Mouse (Mus musculus) myocyte (in vitro differentiated cells): ENCODE data around the gene Smpdl3b.

Experiments used
- CEBPB ChIP-seq: IDR thresholded peaks from 2 replicates; pipeline ENCODE4 v1.6.1; 2011; ENCODE audit warnings: mild to moderate bottlenecking, moderate library complexity; ENCODE audit not compliant: poor library complexity, insufficient read depth, severe bottlenecking
- E2F4 ChIP-seq: IDR thresholded peaks from one replicate; pipeline ENCODE4 v1.6.1; 2011; ENCODE audit warnings: mild to moderate bottlenecking, control low read depth, moderate library complexity; ENCODE audit not compliant: insufficient read depth
- MAX ChIP-seq: IDR thresholded peaks from one replicate; pipeline ENCODE4 v1.6.1; 2011; ENCODE audit warnings: low read depth, mild to moderate bottlenecking, control low read depth
- MYOD1 ChIP-seq, 3 experiments: IDR thresholded peaks; one replicate each; pipeline ENCODE4 v1.6.1; 2011; ENCODE audit warnings: control low read depth in 2 of 3, low read depth in 2 of 3, mild to moderate bottlenecking in 2 of 3, moderate library complexity in 1 of 3; ENCODE audit not compliant: insufficient read length in 2 of 3, control insufficient read depth in 1 of 3
- MYOG ChIP-seq, 3 experiments: IDR thresholded peaks; one replicate each; pipeline ENCODE4 v1.6.1; 2011; ENCODE audit warnings: control low read depth in 2 of 3, low read depth in 2 of 3, mild to moderate bottlenecking in 2 of 3; ENCODE audit not compliant: insufficient read length in 2 of 3, control insufficient read depth in 1 of 3, insufficient read depth in 1 of 3
- POLR2A ChIP-seq: IDR thresholded peaks from one replicate; pipeline ENCODE4 v1.6.1; 2011; ENCODE audit warnings: low read depth, mild to moderate bottlenecking, control low read depth, moderate library complexity; ENCODE audit not compliant: insufficient read length
- POLR2AphosphoS2 ChIP-seq: IDR thresholded peaks from one replicate; pipeline ENCODE4 v1.6.1; 2011; ENCODE audit warnings: low read depth, control low read depth; ENCODE audit not compliant: insufficient read length
- REST ChIP-seq: IDR thresholded peaks from one replicate; pipeline ENCODE4 v1.6.1; 2011; ENCODE audit warnings: mild to moderate bottlenecking, control low read depth, moderate library complexity; ENCODE audit not compliant: insufficient read depth, insufficient read length
- TCF12 ChIP-seq: IDR thresholded peaks from one replicate; pipeline ENCODE4 v1.6.1; 2011; ENCODE audit warnings: mild to moderate bottlenecking, control low read depth; ENCODE audit not compliant: poor library complexity, insufficient read depth, severe bottlenecking
- TCF3 ChIP-seq: IDR thresholded peaks from one replicate; pipeline ENCODE4 v1.6.1; 2011; ENCODE audit warnings: low read depth, control low read depth; ENCODE audit not compliant: insufficient read length
- USF1 ChIP-seq: IDR thresholded peaks from one replicate; pipeline ENCODE4 v1.6.1; 2011; ENCODE audit warnings: low read depth, mild to moderate bottlenecking, control low read depth, moderate library complexity

DNA sequence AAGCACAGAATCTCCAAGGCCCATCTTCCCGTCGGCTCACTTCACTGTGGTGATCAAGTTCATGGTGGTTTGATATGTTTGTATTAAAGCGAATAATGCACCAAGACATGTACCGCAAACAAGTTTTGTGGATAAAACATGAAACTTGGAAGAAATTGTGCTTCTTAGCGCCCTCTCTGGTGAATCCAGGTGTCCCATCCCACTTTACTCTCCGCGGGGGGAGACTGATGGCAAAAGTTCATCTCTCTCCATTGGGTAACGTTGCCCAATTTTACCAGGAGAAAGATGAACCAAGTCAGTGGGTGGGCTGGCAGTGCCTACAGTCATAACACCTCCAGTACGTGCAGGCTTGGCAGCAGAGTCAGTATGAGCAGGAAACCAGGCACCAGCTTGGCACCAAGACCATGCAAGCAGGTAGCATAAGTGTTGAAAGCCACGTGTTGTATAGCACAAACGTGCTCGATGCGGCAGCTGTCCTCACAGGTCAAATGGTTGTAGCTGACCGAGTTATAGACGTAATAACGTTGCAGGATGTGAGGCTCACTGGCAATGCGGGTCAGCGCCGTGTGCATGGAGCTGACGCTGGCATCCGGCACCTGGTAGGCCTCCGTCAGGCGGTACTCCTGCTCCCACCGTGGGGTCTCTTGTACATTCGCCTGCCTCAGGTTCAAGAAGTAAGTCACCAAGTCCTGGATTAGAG, 23.8 kb downstream of the Smpdl3b start:
- no peak for TF ChIP-seq E2F4
- TF ChIP-seq POLR2AphosphoS2, result no peak
- no peak for TF ChIP-seq MAX
- no peak for TF ChIP-seq USF1
- TF ChIP-seq TCF12, result no peak
- TF ChIP-seq POLR2A, result no peak
- no peak for TF ChIP-seq CEBPB
- no peak for TF ChIP-seq MYOG (IDR thresholded peaks at IDR 0.05; ENCODE audit: control insufficient read depth in 1 of 3, insufficient read depth in 1 of 3, insufficient read length in 2 of 3, low read depth in 2 of 3)
- no peak for TF ChIP-seq MYOD1 (IDR thresholded peaks at IDR 0.05; ENCODE audit: control insufficient read depth in 1 of 3, insufficient read length in 2 of 3, low read depth in 2 of 3)
- no peak for TF ChIP-seq TCF3
- TF ChIP-seq REST, result no peak
